Mouse (Mus musculus): ENCODE data around the gene Cdkal1. TPM values are rescaled to one million over a fixed set of nuclear protein-coding genes. Genes with fewer than 3 reads are reported as not detected.

The Cdkal1 gene
- total RNA-seq, 2 experiments from 2014 or later = 21.3 to 34.2 TPM

GRCm38 (mm10) chr13:29699896-29700295 lies 155.6 kb downstream of the Cdkal1 start:
- no peak for DNase-seq

GRCm38 (mm10) chr13:29698307-29698985 lies 157.0 kb downstream of the Cdkal1 start:
- DNase-seq = no peak

- DNase-seq = no peak
Observed at GRCm38 (mm10) chr13:29697230-29697629, 158.2 kb downstream of the Cdkal1 start.

- no peak for DNase-seq
Observed at GRCm38 (mm10) chr13:29690734-29691133, 164.7 kb downstream of the Cdkal1 start.

- DNase-seq = no peak
Observed at GRCm38 (mm10) chr13:29688851-29689250, 166.6 kb downstream of the Cdkal1 start.

GRCm38 (mm10) chr13:29687872-29688271 lies 167.6 kb downstream of the Cdkal1 start:
- no peak for DNase-seq

GRCm38 (mm10) chr13:29679479-29680186 lies 175.8 kb downstream of the Cdkal1 start:
- no peak for DNase-seq

GRCm38 (mm10) chr13:29677559-29677958 lies 177.9 kb downstream of the Cdkal1 start:
- DNase-seq = no peak

GRCm38 (mm10) chr13:29670626-29671025 lies 184.8 kb downstream of the Cdkal1 start:
- no peak for DNase-seq

- DNase-seq = no peak
Observed at GRCm38 (mm10) chr13:29663908-29664307, 191.6 kb downstream of the Cdkal1 start.

- DNase-seq = no peak
Observed at GRCm38 (mm10) chr13:29655841-29656365, 199.6 kb downstream of the Cdkal1 start.

- no peak for DNase-seq
Observed at GRCm38 (mm10) chr13:29653407-29653806, 202.1 kb downstream of the Cdkal1 start.

GRCm38 (mm10) chr13:29652791-29653190 lies 202.7 kb downstream of the Cdkal1 start:
- peak; percentile 37 for DNase-seq

- DNase-seq = no peak
Observed at GRCm38 (mm10) chr13:29650576-29651236, 204.8 kb downstream of the Cdkal1 start.

- DNase-seq = no peak
Observed at GRCm38 (mm10) chr13:29649593-29649992, 205.9 kb downstream of the Cdkal1 start.

GRCm38 (mm10) chr13:29642226-29642625 lies 213.2 kb downstream of the Cdkal1 start:
- DNase-seq = no peak

- no peak for DNase-seq
Observed at GRCm38 (mm10) chr13:29641200-29641599, 214.3 kb downstream of the Cdkal1 start.

- DNase-seq = no peak
Observed at GRCm38 (mm10) chr13:29640186-29640585, 215.3 kb downstream of the Cdkal1 start.

GRCm38 (mm10) chr13:29638303-29638702 lies 217.2 kb downstream of the Cdkal1 start:
- no peak for DNase-seq

- peak; percentile 34 for DNase-seq
Observed at GRCm38 (mm10) chr13:29637788-29638187, 217.7 kb downstream of the Cdkal1 start.

GRCm38 (mm10) chr13:29635581-29635980 lies 219.9 kb downstream of the Cdkal1 start:
- no peak for DNase-seq

- DNase-seq = peak; percentile 15
Observed at GRCm38 (mm10) chr13:29631342-29631741, 224.1 kb downstream of the Cdkal1 start.

- DNase-seq = peak; percentile 38
Observed at GRCm38 (mm10) chr13:29628607-29629006, 226.9 kb downstream of the Cdkal1 start.

Measured in adrenal gland, postnatal 10 days (tissue).